Mouse (Mus musculus): Measurements from ENCODE around the gene Clec18a. TPM values are rescaled to one million over a fixed set of nuclear protein-coding genes. Genes with fewer than 3 reads are reported as not detected.
A peak's percentile ranks its signal among the peaks of the same experiment; 100 is the strongest.
"Not testable (repeated sequence)": the region's sequence is repeated elsewhere in the genome, so short reads cannot be mapped to it uniquely, and the experiment has no call there.

Clec18a gene
- polyA plus RNA-seq, 1 experiment from 2014 or later: 1.1 TPM

DNA sequence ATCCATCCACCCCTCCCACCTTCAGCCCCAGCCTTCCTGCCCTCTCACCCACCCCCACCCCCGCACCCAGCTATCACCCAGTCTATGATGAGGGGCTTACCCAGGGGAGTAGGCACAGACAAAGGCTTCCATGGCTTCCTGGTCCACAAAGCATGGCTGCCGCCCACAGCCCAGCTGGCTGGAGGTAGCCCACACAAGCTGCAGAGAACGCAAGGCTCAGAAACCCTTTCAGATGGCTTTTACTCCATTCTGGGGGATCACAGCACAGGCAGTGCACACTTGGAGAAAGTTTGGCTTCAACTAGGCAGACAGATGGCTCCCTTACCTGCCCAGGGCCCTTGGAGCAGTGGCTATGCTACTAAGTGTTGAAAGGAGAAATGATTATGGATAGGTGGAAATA lies 16.3 kb downstream of the Clec18a start:
- H3K4me3 ChIP-seq: no peak overlapping the region
- ATAC-seq (ENCODE audit: low FRiP score): no peak
- H3K9ac ChIP-seq: no peak overlapping the region
- peaks cover 4% of the 10 kb centered on the region; the same call in 1 of the 2 replicates for H3K4me1 ChIP-seq
- H3K27me3 ChIP-seq: no peaks in the 10 kb centered on the region
- no peaks in the 10 kb centered on the region for H3K36me3 ChIP-seq
- WGBS: 71% methylated on average over 3 of the region's 3 CpGs
- no peaks in the 10 kb centered on the region for H3K9me3 ChIP-seq (replicated peaks)
- H3K4me2 ChIP-seq (replicated peaks): no peak overlapping the region
- H3K27ac ChIP-seq: no peak overlapping the region

DNA sequence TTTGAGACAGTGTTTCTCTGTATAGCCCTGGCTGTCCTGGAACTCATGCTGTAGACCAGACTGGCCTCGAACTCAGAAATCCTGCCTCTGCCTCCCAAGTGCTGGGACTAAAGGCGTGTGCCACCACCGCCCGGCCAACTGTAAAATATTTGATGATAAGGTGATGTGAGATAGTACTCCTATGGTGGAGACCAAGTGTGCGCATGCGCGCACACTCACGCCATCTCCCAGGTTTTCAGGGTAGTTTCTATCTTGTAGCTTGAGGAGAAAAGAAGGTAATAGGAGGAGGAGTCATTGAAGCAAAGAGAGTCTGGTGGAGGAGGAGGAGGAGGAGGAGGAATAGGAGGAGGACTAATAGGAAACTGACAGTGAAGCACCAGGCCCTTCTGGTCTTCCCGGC lies 23.6 kb downstream of the Clec18a start:
- H3K9ac ChIP-seq; H3K9me3 ChIP-seq (replicated peaks); H3K4me1 ChIP-seq; H3K36me3 ChIP-seq; H3K27me3 ChIP-seq; H3K4me3 ChIP-seq; H3K27ac ChIP-seq; H3K4me2 ChIP-seq (replicated peaks); ATAC-seq (ENCODE audit: low FRiP score): not testable (repeated sequence)
- WGBS: 90% methylated on average over 9 of the region's 9 CpGs

DNA sequence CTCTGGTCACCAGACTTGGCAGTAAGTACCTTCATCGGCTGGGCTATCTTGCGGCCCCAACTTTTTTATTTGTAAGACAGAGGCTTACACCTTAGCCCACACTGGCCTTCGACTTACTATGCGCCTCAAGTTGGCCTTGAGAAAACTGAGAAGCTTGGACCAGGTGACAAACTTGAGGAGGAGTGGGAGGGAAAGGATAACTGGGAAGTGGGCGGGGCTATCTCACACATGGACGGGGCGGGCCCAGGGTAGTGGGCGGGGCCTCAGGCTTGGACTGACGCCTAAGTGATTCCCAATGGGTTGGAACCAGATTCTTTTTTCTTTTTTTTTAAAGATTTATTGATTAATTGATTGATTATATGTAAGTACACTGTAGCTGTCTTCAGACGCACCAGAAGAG lies 24.8 kb downstream of the Clec18a start:
- H3K27me3 ChIP-seq: no peaks in the 10 kb centered on the region
- H3K36me3 ChIP-seq: no peaks in the 10 kb centered on the region
- H3K9ac ChIP-seq: no peak overlapping the region
- H3K9me3 ChIP-seq (replicated peaks): no peaks in the 10 kb centered on the region
- no peak overlapping the region for H3K4me3 ChIP-seq
- no peaks in the 10 kb centered on the region for H3K4me1 ChIP-seq
- no peak for ATAC-seq (ENCODE audit: low FRiP score)
- 32% methylated on average over 10 of the region's 10 CpGs for WGBS
- no peak overlapping the region for H3K4me2 ChIP-seq (replicated peaks)
- no peak overlapping the region for H3K27ac ChIP-seq

DNA sequence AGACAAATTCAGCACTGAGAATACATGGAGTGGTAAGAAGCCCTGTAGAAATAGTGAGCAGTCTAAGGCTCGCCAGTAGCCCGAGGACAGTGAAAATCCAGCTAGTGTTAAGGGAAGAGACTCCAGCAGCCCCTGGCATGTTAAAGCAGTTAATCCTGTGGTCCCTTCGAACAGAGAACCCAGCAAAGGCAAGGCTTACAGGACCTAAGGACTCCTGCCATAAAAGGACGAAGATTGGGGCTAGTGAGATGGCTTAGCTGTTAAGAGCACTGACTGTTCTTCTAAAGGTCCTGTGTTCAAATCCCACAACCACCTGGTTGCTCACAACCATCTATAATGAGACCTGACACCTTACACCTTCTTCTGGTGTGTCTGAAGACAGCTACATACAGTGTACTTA lies 25.9 kb downstream of the Clec18a start:
- H3K4me1 ChIP-seq: peaks cover 2% of the 10 kb centered on the region
- no peak overlapping the region for H3K9ac ChIP-seq
- no peak overlapping the region for H3K4me2 ChIP-seq (replicated peaks)
- ATAC-seq (ENCODE audit: low FRiP score): no peak
- H3K9me3 ChIP-seq (replicated peaks): no peaks in the 10 kb centered on the region
- no peak overlapping the region for H3K27ac ChIP-seq
- no peaks in the 10 kb centered on the region for H3K36me3 ChIP-seq
- no peaks in the 10 kb centered on the region for H3K27me3 ChIP-seq
- WGBS: 72% methylated on average over 4 of the region's 4 CpGs
- H3K4me3 ChIP-seq: no peak overlapping the region

DNA sequence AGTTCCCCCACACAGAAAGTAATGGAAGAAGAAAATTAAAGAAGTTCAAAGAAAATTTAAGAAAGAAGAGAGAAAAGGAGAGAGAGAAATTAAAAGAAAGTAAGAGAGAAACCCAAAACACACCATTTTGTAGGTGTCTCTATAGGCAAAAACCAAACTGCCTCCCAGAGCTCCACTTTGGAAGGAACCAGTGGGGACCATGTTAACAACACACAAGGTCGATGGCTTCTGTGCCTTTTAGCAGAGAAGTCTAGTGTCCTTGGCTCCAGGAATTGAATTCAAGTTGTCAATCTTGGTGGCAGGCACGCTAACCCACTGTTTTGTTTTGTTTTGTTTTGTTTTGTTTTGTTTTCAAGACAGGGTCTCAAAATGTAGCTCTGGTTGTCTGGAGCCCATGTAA lies 29.3 kb downstream of the Clec18a start:
- peak overlapping the region; percentile 58; the same call in 1 of the 2 replicates for H3K4me3 ChIP-seq
- WGBS: 50% methylated on average over 2 of the region's 2 CpGs

DNA sequence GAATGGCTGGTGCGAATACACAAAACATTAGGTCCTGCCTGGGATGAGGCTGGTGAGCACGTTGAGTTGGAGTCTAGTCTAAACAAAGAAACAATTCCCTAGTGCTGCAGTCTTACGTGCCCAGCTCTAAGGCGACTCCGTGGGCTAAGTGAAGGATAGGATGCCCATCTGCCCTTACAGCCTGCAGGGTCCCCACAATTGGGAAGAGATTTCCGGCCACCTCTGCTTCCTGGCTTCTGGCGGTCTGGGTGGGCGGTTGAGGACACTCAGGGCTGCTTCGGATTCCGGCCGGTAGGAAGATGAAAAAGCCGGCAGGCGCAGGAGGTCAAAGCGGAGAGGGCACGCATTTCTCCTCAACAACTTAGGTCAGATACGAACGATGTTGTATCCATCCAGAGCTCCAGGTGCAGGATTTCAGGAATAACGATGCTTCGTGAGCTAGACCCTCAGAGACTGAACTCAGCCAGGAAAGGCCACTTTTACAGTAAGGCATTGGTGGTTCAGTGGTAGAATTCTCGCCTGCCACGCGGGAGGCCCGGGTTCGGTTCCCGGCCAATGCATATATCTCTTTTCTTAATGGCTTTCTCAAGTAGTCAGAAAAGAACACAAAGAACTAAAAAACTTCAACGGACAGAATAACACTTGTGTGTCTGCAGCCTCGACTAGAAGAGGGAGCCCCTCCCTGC lies 30.0 kb downstream of the Clec18a start:
- Histone ChIP-seq H3K9me3 (replicated peaks) (no peaks in the 10 kb centered on the region), H3K27ac (peak overlapping the region; percentile 79), H3K36me3 (peaks cover 10% of the 10 kb centered on the region; the same call in 1 of the 2 replicates), H3K27me3 (no peaks in the 10 kb centered on the region), H3K4me1 (peaks cover 18% of the 10 kb centered on the region), H3K9ac (peak overlapping the region; percentile 67), H3K4me3 (peak overlapping the region; percentile 58), H3K4me2 (replicated peaks) (peak overlapping the region; percentile 61)
- WGBS: under 1% methylated on average over 27 of the region's 27 CpGs
- peak; percentile 87 for ATAC-seq (ENCODE audit: low FRiP score)

More for the DNA sequence above, 29.3 kb downstream of the Clec18a start:
- Histone ChIP-seq H3K27ac (0 out of 2 replicates have a peak overlapping the region, but pooled peaks have one; percentile 7), H3K27me3 (no peaks in the 10 kb centered on the region), H3K4me1 (peaks cover 11% of the 10 kb centered on the region), H3K9ac (no peak overlapping the region), H3K9me3 (replicated peaks) (no peaks in the 10 kb centered on the region), H3K4me2 (replicated peaks) (peak overlapping the region; percentile 61), H3K36me3 (peaks cover 5% of the 10 kb centered on the region; the same call in 1 of the 2 replicates)
- ATAC-seq (ENCODE audit: low FRiP score): no peak

DNA sequence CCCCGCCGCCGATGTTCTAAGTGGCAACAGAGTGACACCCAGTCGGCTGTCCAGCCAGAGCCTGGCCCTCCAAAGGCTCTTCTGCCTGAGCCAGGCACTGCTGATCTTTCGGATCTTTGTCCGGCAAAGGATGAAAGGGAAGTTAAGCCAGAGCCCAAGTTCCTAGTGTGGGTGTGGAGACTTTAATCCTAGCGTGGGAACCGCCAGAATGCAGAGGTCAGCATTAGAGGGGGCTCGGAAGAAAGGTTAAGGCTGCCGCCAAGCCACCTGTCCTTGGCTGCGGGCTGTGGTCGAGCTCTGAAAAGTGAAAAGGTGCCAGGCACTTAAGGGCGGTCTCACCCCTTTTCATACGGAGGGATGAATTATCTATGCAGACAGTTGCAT lies 30.5 kb downstream of the Clec18a start:
- Histone ChIP-seq H3K36me3 (peaks cover 10% of the 10 kb centered on the region; the same call in 1 of the 2 replicates), H3K4me1 (peaks cover 23% of the 10 kb centered on the region), H3K27ac (peak overlapping the region; percentile 79), H3K4me3 (peak overlapping the region; percentile 58), H3K9me3 (replicated peaks) (no peaks in the 10 kb centered on the region), H3K4me2 (replicated peaks) (peak overlapping the region; percentile 61), H3K9ac (peak overlapping the region; percentile 67), H3K27me3 (no peaks in the 10 kb centered on the region)
- peak; percentile 6; the same call in 1 of the 2 replicates for ATAC-seq (ENCODE audit: low FRiP score)
- under 1% methylated on average over 14 of the region's 14 CpGs for WGBS

DNA sequence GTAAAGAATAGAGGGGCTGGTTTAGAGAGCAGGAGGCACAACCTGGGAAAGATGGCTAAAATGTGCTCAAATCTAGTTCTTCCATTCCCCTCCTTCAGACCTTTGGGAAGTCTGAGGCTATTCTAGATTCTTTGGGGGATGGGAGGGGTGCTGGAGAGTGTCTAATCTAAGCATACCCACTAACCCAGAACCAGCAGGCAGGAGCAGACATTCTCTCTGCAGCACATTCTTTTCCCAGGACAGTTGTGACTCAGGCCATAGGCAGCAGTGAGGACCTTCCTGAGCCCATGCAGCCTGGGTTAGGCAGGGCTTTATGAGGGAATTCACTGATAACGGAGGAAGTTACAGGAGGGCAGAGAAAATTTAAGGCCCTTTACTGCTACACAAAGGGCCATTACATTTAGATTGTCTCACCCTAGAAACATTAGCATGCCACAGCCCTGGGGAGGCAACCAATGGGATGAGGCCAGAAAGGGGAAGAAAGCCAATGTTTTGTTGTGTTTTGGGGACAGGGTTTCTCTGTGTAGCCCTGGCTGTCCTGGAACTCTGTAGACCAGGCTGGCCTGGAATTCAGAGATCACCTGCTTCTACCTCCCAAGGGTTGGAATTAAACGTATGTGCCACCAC lies 33.2 kb downstream of the Clec18a start:
- H3K9me3 ChIP-seq (replicated peaks): no peaks in the 10 kb centered on the region
- no peak overlapping the region for H3K9ac ChIP-seq
- WGBS: 70% methylated on average over 2 of the region's 2 CpGs
- no peak overlapping the region for H3K4me2 ChIP-seq (replicated peaks)
- no peak overlapping the region for H3K27ac ChIP-seq
- ATAC-seq (ENCODE audit: low FRiP score): no peak
- H3K4me1 ChIP-seq: peaks cover 23% of the 10 kb centered on the region
- no peak overlapping the region for H3K4me3 ChIP-seq
- no peaks in the 10 kb centered on the region for H3K27me3 ChIP-seq
- H3K36me3 ChIP-seq: peaks cover 29% of the 10 kb centered on the region

DNA sequence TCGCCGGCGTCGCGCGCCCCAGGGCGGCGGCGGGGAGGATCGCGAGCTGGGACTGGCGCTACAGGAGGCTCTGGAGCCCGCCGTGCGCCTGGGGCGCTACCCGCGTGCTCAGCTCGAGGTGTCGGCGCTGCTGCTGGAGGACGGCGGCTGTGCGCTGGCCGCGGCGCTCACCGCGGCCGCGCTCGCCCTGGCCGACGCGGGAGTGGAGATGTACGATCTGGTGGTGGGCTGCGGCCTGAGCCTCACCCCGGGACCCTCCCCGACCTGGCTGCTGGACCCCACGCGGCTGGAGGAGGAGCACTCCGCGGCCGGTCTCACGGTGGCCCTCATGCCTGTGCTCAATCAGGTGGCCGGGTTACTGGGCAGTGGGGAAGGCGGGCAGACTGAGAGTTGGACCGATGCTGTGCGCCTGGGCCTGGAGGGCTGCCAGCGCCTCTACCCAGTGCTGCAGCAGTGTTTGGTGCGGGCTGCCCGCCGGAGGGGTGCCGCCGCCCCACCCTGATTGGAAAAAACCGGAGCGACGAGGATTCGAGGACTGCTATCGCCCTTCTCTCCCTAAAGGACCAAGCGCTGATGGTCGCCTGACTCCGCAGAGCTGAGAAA lies 35.4 kb downstream of the Clec18a start:
- WGBS: 1% methylated on average over 50 of the region's 63 CpGs
- Histone ChIP-seq H3K4me3 (peak overlapping the region; percentile 100), H3K9ac (peak overlapping the region; percentile 94), H3K9me3 (replicated peaks) (no peaks in the 10 kb centered on the region), H3K27me3 (no peaks in the 10 kb centered on the region), H3K36me3 (peaks cover 52% of the 10 kb centered on the region), H3K4me1 (peaks cover 23% of the 10 kb centered on the region), H3K27ac (peak overlapping the region; percentile 78), H3K4me2 (replicated peaks) (peak overlapping the region; percentile 99)
- peak; percentile 66 for ATAC-seq (ENCODE audit: low FRiP score)

DNA sequence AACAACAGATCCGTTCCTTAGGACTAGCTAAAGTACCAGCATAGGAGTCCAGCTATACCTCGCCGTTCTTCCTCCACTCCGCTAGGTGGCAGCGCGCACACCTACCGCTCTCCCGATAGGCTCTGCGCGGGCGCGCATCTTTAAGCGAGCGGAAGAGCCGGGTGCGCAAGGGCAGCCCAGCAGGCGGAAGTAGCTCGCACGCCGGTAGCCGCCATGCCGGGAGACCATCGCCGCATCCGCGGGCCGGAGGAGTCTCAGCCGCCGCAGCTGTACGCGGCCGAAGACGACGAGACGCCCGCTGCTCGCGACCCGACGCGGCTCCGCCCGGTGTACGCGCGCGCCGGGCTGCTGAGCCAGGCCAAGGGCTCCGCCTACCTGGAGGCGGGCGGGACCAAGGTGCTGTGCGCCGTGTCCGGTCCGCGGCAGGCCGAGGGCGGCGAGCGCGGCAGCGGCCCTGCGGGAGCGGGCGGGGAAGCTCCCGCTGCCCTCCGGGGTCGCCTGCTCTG lies 36.0 kb downstream of the Clec18a start, which contains the start of gene Exosc6:
Gene Exosc6 (plus strand): TSS at position 182 of the 506 bp plus-strand sequence.
- Histone ChIP-seq H3K4me1 (peaks cover 19% of the 10 kb centered on the region), H3K27ac (peak within 1 kb of the TSS; percentile 78), H3K4me3 (peak within 1 kb of the TSS; percentile 100), H3K9ac (peak within 1 kb of the TSS; percentile 94), H3K9me3 (replicated peaks) (no peaks in the 10 kb centered on the region), H3K36me3 (peaks cover 57% of the 10 kb centered on the region), H3K4me2 (replicated peaks) (peak within 1 kb of the TSS; percentile 99), H3K27me3 (no peaks in the 10 kb centered on the region)
- under 1% methylated on average over 57 of the region's 68 CpGs for WGBS
- ATAC-seq (ENCODE audit: low FRiP score): peak; percentile 95

DNA sequence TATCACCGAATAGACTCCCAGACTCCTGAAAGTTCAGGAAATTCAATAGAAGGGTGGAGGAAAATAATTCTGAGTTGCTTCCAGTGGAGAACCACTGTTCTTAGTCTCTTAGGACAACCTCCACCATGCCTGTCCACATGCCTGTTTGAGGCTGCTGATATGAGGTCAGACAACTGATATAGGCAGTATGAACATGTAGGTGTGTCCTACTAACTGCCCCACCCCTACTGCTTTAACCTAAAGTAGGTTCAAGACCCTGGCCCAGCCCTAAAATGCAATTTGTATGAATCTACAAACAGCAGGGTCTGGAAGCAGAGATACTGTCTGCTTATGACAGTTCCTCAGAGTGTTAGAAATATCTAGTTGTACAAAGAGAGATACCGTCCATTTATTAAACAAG lies 36.6 kb downstream of the Clec18a start:
- H3K27ac ChIP-seq: no peak overlapping the region
- peak; percentile 26; the same call in 1 of the 2 replicates for ATAC-seq (ENCODE audit: low FRiP score)
- peaks cover 62% of the 10 kb centered on the region for H3K36me3 ChIP-seq
- H3K9me3 ChIP-seq (replicated peaks): no peaks in the 10 kb centered on the region
- no peak overlapping the region for H3K9ac ChIP-seq
- H3K27me3 ChIP-seq: no peaks in the 10 kb centered on the region
- H3K4me2 ChIP-seq (replicated peaks): peak overlapping the region; percentile 99; the same call in 1 of the 2 replicates
- WGBS: 66% methylated on average over 2 of the region's 2 CpGs
- H3K4me3 ChIP-seq: peak overlapping the region; percentile 100; the same call in 1 of the 2 replicates
- peaks cover 14% of the 10 kb centered on the region for H3K4me1 ChIP-seq

DNA sequence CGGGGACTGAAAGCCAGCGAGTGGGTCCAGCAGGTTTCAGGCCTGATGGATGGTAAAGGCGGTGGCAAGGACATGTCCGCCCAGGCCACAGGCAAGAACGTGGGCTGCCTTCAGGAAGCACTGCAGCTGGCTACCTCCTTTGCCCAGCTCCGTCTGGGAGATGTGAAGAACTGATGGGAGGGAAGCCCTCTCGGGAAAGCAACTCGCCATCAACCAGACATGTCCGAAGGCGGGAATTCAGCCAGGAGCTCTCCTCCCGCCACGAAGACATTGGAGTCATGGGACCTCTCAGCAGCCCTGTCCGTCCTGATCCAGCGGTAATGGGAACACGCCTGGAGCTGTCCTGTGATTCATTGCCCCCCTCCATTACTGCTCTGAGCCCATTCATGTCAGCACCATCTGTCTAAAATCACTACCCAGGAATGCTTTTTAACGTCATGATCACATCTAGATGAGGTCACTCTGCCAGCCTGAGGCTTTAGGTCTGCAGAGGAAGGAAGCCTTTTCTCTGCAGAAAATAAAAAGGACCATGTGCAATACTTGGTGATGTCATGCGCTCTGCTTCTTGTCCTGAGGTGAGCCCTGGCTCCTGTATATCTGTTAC lies 37.1 kb downstream of the Clec18a start:
- 93% methylated on average over 17 of the region's 17 CpGs for WGBS
- Histone ChIP-seq H3K4me2 (replicated peaks) (no peak overlapping the region), H3K27me3 (no peaks in the 10 kb centered on the region), H3K27ac (no peak overlapping the region), H3K4me1 (peaks cover 13% of the 10 kb centered on the region), H3K36me3 (peaks cover 67% of the 10 kb centered on the region), H3K9ac (no peak overlapping the region), H3K4me3 (no peak overlapping the region), H3K9me3 (replicated peaks) (no peaks in the 10 kb centered on the region)
- no peak for ATAC-seq (ENCODE audit: low FRiP score)

Measured in hindbrain, embryonic 12.5 days (tissue).